Mouse (Mus musculus) E14TG2a.4 (cell line): ENCODE results near the gene Tbxa2r.

Experiments used
- CTCF ChIP-seq: conservative IDR thresholded peaks from 2 replicates; pipeline ENCODE4 v1.5.1; 2014; ENCODE audit warnings: low read length
- POU5F1 ChIP-seq: IDR thresholded peaks from 2 replicates; pipeline ENCODE4 v1.6.1; 2014; ENCODE audit warnings: low read length, borderline replicate concordance

- TF ChIP-seq CTCF = no peak
- no peak for TF ChIP-seq POU5F1
Measured at GRCm38 (mm10) chr10:81323791-81324530, 4.6 kb upstream of the Tbxa2r start.
